Comparison of ENCODE assay signal across 12 mouse cellular contexts in genomic region chr4:44031521-44031920, GRCm38 (mm10). TPM values are rescaled to one million over a fixed set of nuclear protein-coding genes. Genes with fewer than 3 reads are reported as not detected.
DNase-seq lines count a peak whose midpoint lies in the region; ATAC-seq lines count a peak whose summit lies in the region.
"Had no signal": no experiment of that assay in that cellular context is flagged by ENCODE, and none has a peak within 500 bp of the region (broad histone marks: within the 10 kb centered on the region; RNA-seq: fewer than 3 reads in every experiment).

No protein-coding gene starts in this region.

- H3K4me1 ChIP-seq in heart, embryonic 10.5 days: peaks cover 35% of the 10 kb centered on the region
- H3K4me1 ChIP-seq: limb, embryonic 12.5 days had no signal

- ATAC-seq in megakaryocyte-erythroid progenitor cell, adult 5-6 weeks (replicated peaks; ENCODE audit: low FRiP score, low TSS enrichment, poor library complexity, severe bottlenecking): no peak

- H3K9me3 ChIP-seq in heart, embryonic 10.5 days: no peaks in the 10 kb centered on the region
- H3K9me3 ChIP-seq: embryonic facial prominence, embryonic 13.5 days; limb, embryonic 12.5 days had no signal

- no peaks in the 10 kb centered on the region for H3K27me3 ChIP-seq in heart, embryonic 10.5 days (ENCODE audit: insufficient read depth, poor library complexity, severe bottlenecking)
- H3K27me3 ChIP-seq: embryonic facial prominence, embryonic 13.5 days; limb, embryonic 12.5 days had no signal

- H3K27ac ChIP-seq in heart, embryonic 10.5 days: no peak overlapping the region
- H3K27ac ChIP-seq: embryonic facial prominence, embryonic 13.5 days; kidney, postnatal 0 days; limb, embryonic 12.5 days had no signal

- 90% methylated on average over 5 of the region's 5 CpGs for WGBS in heart, embryonic 10.5 days

- H3K4me3 ChIP-seq in heart, embryonic 10.5 days: no peak overlapping the region
- H3K4me3 ChIP-seq: embryonic facial prominence, embryonic 13.5 days; limb, embryonic 12.5 days had no signal

- peak; percentile 35 for DNase-seq in heart, adult 8-10 months (ENCODE audit: low spot score)
- DNase-seq in heart, embryonic 10.5 days (ENCODE audit: low spot score): no peak
- DNase-seq in right cerebral cortex, postnatal 10 days (ENCODE audit: low spot score in 2 of 2): peak; percentile 61 to 62
- DNase-seq in right cerebral cortex, adult 2 months (ENCODE audit: low spot score in 2 of 2): no peak
- DNase-seq in cerebellum, postnatal 25 days: peak; percentile 60 to 70
- DNase-seq in retina, postnatal 1 day: no peak
- DNase-seq: lung, postnatal 36 days; thymus, postnatal 25 days had no signal

- H3K36me3 ChIP-seq in heart, embryonic 10.5 days: peaks cover 79% of the 10 kb centered on the region

RNA-seq across cellular contexts. Expression of gene Clta, which starts 27.3 kb away (rescaled TPM):
- total RNA-seq in heart, adult 8-10 months (2022): 10 to 100 TPM; 67.0 to 78.6 (median 70.5) TPM
- polyA plus RNA-seq in heart, embryonic 10.5 days (2016; fragmentation: Nextera tagmentation; extraction: Ambion mirVana): 156 and 170 TPM in 2 replicates
- total RNA-seq in megakaryocyte-erythroid progenitor cell, adult 5-6 weeks (2014; fragmentation: Nextera tagmentation): 198 and 217 TPM in 2 replicates
- total RNA-seq in megakaryocyte-erythroid progenitor cell, adult 5-6 weeks (2017): 368 and 393 TPM in 2 replicates

RNA-seq across cellular contexts. Expression of gene Ccin, which starts 48.2 kb away (rescaled TPM):
- total RNA-seq in heart, adult 8-10 months (2022): not detected
- not detected in 2 replicates for polyA plus RNA-seq in heart, embryonic 10.5 days (2016; fragmentation: Nextera tagmentation; extraction: Ambion mirVana)
- not detected in 2 replicates for total RNA-seq in megakaryocyte-erythroid progenitor cell, adult 5-6 weeks (2014; fragmentation: Nextera tagmentation)
- total RNA-seq in megakaryocyte-erythroid progenitor cell, adult 5-6 weeks (2017): not detected in 2 replicates
- polyA plus RNA-seq: embryonic facial prominence, embryonic 13.5 days; kidney, postnatal 0 days; limb, embryonic 12.5 days had no signal

RNA-seq across cellular contexts. Expression of gene Gne, which starts 52.5 kb away (rescaled TPM):
- 10 to 100 TPM; 27.6 to 37.9 (median 30.9) TPM for total RNA-seq in heart, adult 8-10 months (2022)
- polyA plus RNA-seq in heart, embryonic 10.5 days (2016; fragmentation: Nextera tagmentation; extraction: Ambion mirVana): 27.8 and 38.6 TPM in 2 replicates
- 38.3 and 48.9 TPM in 2 replicates for total RNA-seq in megakaryocyte-erythroid progenitor cell, adult 5-6 weeks (2014; fragmentation: Nextera tagmentation)
- total RNA-seq in megakaryocyte-erythroid progenitor cell, adult 5-6 weeks (2017): 35.4 and 42.6 TPM in 2 replicates

Comparison
In these comparisons a context has a peak if more than half of its experiments do, and no peak if none do; other contexts are left out.
1. DNase-seq: peak in heart, adult 8-10 months (single experiment), right cerebral cortex, postnatal 10 days (2 of 2) and cerebellum, postnatal 25 days (2 of 2); none in heart, embryonic 10.5 days (single experiment), right cerebral cortex, adult 2 months (0 of 2) and retina, postnatal 1 day (single experiment).